Mouse (Mus musculus) neural tube, embryonic 13.5 days (tissue): Measurements from ENCODE around the gene Abcc12. TPM values are rescaled to one million over a fixed set of nuclear protein-coding genes. Genes with fewer than 3 reads are reported as not detected.

Experiments
- ATAC-seq: fragments of 200-750 bp; cut with Nextera tagmentation; 2 replicates; pipeline ENCODE4 v1.8.0; 2017; ENCODE audit warnings: low read depth, mild to moderate bottlenecking, moderate TSS enrichment, moderate library complexity
- H3K27ac ChIP-seq: fragments of 300-500 bp; sonication (generic); replicated peaks from 2 replicates; pipeline ENCODE4 v1.5.1; 2015; ENCODE audit warnings: moderate library complexity, mild to moderate bottlenecking, inconsistent platforms
- H3K27me3 ChIP-seq: fragments of 300-500 bp; sonication (generic); 2 replicates; pipeline ENCODE4 v1.6.1; 2015; ENCODE audit warnings: mild to moderate bottlenecking, inconsistent platforms
- H3K36me3 ChIP-seq: fragments of 300-500 bp; sonication (generic); 2 replicates; pipeline ENCODE4 v1.6.1; 2015; ENCODE audit warnings: mild to moderate bottlenecking, inconsistent platforms
- H3K4me1 ChIP-seq: fragments of 300-500 bp; sonication (generic); replicated peaks from 2 replicates; pipeline ENCODE4 v1.6.1; 2015; ENCODE audit warnings: inconsistent platforms
- H3K4me2 ChIP-seq: fragments of 300-500 bp; sonication (generic); 2 replicates; pipeline ENCODE4 v1.6.1; 2015; ENCODE audit warnings: inconsistent platforms, mild to moderate bottlenecking, moderate library complexity
- H3K4me3 ChIP-seq: fragments of 300-500 bp; sonication (generic); 2 replicates; pipeline ENCODE4 v1.5.1; 2015; ENCODE audit warnings: mild to moderate bottlenecking, inconsistent platforms
- H3K9ac ChIP-seq: fragments of 300-500 bp; sonication (generic); 2 replicates; pipeline ENCODE4 v1.6.1; 2015; ENCODE audit warnings: moderate library complexity, mild to moderate bottlenecking, inconsistent platforms
- H3K9me3 ChIP-seq: fragments of 300-500 bp; sonication (generic); 2 replicates; pipeline ENCODE4 v1.6.1; 2016; ENCODE audit warnings: inconsistent platforms
- WGBS: fragments of 180-500 bp; shearing (Covaris S2); methylation state at CpG from one replicate; pipeline ENCODE4 v1.1.7; 2015; 5-methylcytosine and 5-hydroxymethylcytosine counted together
- polyA plus RNA-seq: library from polyadenylated mRNA; unstranded; fragments of >200 nt; fragmentation: Nextera tagmentation; extraction: Ambion mirVana; gene quantifications from 2 replicates; pipeline ENCODE4 v1.2.1, GENCODE M21; 2015

Gene Abcc12
- polyA plus RNA-seq, 1 experiment from 2014 or later: 0.11 TPM

- Histone ChIP-seq H3K4me2 (no peak overlapping the region), H3K27me3 (no peaks in the 10 kb centered on the region), H3K9me3 (no peaks in the 10 kb centered on the region), H3K4me3 (no peak overlapping the region), H3K27ac (no peak overlapping the region), H3K9ac (no peak overlapping the region), H3K4me1 (no peaks in the 10 kb centered on the region), H3K36me3 (no peaks in the 10 kb centered on the region)
- WGBS: 91% methylated on average over 9 of the region's 9 CpGs
- ATAC-seq: no peak
These were observed 16.8 kb downstream of the Abcc12 start for GRCm38 (mm10) chr8:86563674-86564073.

- H3K9ac ChIP-seq: no peak overlapping the region
- no peaks in the 10 kb centered on the region for H3K27me3 ChIP-seq
- H3K27ac ChIP-seq: no peak overlapping the region
- no peaks in the 10 kb centered on the region for H3K9me3 ChIP-seq
- H3K4me2 ChIP-seq: no peak overlapping the region
- H3K4me1 ChIP-seq: no peaks in the 10 kb centered on the region
- 50% methylated on average over 1 of the region's 1 CpGs for WGBS
- no peak for ATAC-seq
- H3K36me3 ChIP-seq: no peaks in the 10 kb centered on the region
- no peak overlapping the region for H3K4me3 ChIP-seq
These were observed 18.7 kb downstream of the Abcc12 start for GRCm38 (mm10) chr8:86561737-86562136.

GRCm38 (mm10) chr8:86560688-86561065 lies 19.8 kb downstream of the Abcc12 start:
- WGBS: 92% methylated on average over 10 of the region's 10 CpGs
- no peak for ATAC-seq
- no peak overlapping the region for H3K4me2 ChIP-seq

GRCm38 (mm10) chr8:86559947-86560687 lies 20.4 kb downstream of the Abcc12 start:
- no peaks in the 10 kb centered on the region for H3K4me1 ChIP-seq
- no peak overlapping the region for H3K4me2 ChIP-seq
- no peak overlapping the region for H3K27ac ChIP-seq
- H3K9ac ChIP-seq: no peak overlapping the region
- no peaks in the 10 kb centered on the region for H3K9me3 ChIP-seq
- no peaks in the 10 kb centered on the region for H3K36me3 ChIP-seq
- no peak overlapping the region for H3K4me3 ChIP-seq
- WGBS: 68% methylated on average over 15 of the region's 15 CpGs
- no peaks in the 10 kb centered on the region for H3K27me3 ChIP-seq
- no peak for ATAC-seq

More at GRCm38 (mm10) chr8:86560688-86561065, 19.8 kb downstream of the Abcc12 start:
- Histone ChIP-seq H3K9me3 (no peaks in the 10 kb centered on the region), H3K36me3 (no peaks in the 10 kb centered on the region), H3K27me3 (no peaks in the 10 kb centered on the region), H3K27ac (no peak overlapping the region), H3K9ac (no peak overlapping the region), H3K4me1 (no peaks in the 10 kb centered on the region), H3K4me3 (no peak overlapping the region)

- Histone ChIP-seq H3K9ac (no peak overlapping the region), H3K4me3 (no peak overlapping the region), H3K4me1 (no peaks in the 10 kb centered on the region), H3K9me3 (no peaks in the 10 kb centered on the region), H3K27ac (no peak overlapping the region), H3K27me3 (no peaks in the 10 kb centered on the region), H3K36me3 (no peaks in the 10 kb centered on the region), H3K4me2 (no peak overlapping the region)
- WGBS: 80% methylated on average over 15 of the region's 15 CpGs
- no peak for ATAC-seq
These were observed 23.1 kb downstream of the Abcc12 start for GRCm38 (mm10) chr8:86557186-86558045.

GRCm38 (mm10) chr8:86555564-86555963 lies 24.9 kb downstream of the Abcc12 start:
- H3K4me1 ChIP-seq: no peaks in the 10 kb centered on the region
- H3K27me3 ChIP-seq: no peaks in the 10 kb centered on the region
- H3K9me3 ChIP-seq: no peaks in the 10 kb centered on the region
- H3K4me2 ChIP-seq: no peak overlapping the region
- no peaks in the 10 kb centered on the region for H3K36me3 ChIP-seq
- WGBS: 75% methylated on average over 2 of the region's 2 CpGs
- H3K27ac ChIP-seq: no peak overlapping the region
- H3K4me3 ChIP-seq: no peak overlapping the region
- no peak overlapping the region for H3K9ac ChIP-seq
- no peak for ATAC-seq

- no peak overlapping the region for H3K9ac ChIP-seq
- H3K4me1 ChIP-seq: no peaks in the 10 kb centered on the region
- H3K27me3 ChIP-seq: no peaks in the 10 kb centered on the region
- H3K36me3 ChIP-seq: no peaks in the 10 kb centered on the region
- no peak overlapping the region for H3K4me3 ChIP-seq
- no peak overlapping the region for H3K4me2 ChIP-seq
- ATAC-seq: no peak
- H3K27ac ChIP-seq: no peak overlapping the region
- 77% methylated on average over 12 of the region's 12 CpGs for WGBS
- H3K9me3 ChIP-seq: no peaks in the 10 kb centered on the region
These were observed 26.1 kb downstream of the Abcc12 start for GRCm38 (mm10) chr8:86554220-86554891.

- no peak overlapping the region for H3K9ac ChIP-seq
- H3K36me3 ChIP-seq: no peaks in the 10 kb centered on the region
- WGBS: 77% methylated on average over 10 of the region's 10 CpGs
- H3K9me3 ChIP-seq: no peaks in the 10 kb centered on the region
- H3K4me2 ChIP-seq: no peak overlapping the region
- H3K4me3 ChIP-seq: no peak overlapping the region
- no peaks in the 10 kb centered on the region for H3K4me1 ChIP-seq
- H3K27ac ChIP-seq: no peak overlapping the region
- no peaks in the 10 kb centered on the region for H3K27me3 ChIP-seq
- no peak for ATAC-seq
These were observed 30.0 kb downstream of the Abcc12 start for GRCm38 (mm10) chr8:86550516-86550915.

- Histone ChIP-seq H3K27ac (no peak overlapping the region), H3K4me2 (no peak overlapping the region), H3K9ac (no peak overlapping the region), H3K27me3 (no peaks in the 10 kb centered on the region), H3K4me1 (no peaks in the 10 kb centered on the region), H3K4me3 (no peak overlapping the region), H3K9me3 (no peaks in the 10 kb centered on the region), H3K36me3 (no peaks in the 10 kb centered on the region)
- WGBS: 100% methylated on average over 1 of the region's 1 CpGs
- ATAC-seq: no peak
These were observed 34.5 kb downstream of the Abcc12 start for GRCm38 (mm10) chr8:86546001-86546400.

GRCm38 (mm10) chr8:86540906-86541305 lies 39.6 kb downstream of the Abcc12 start:
- no peak overlapping the region for H3K4me3 ChIP-seq
- no peak overlapping the region for H3K9ac ChIP-seq
- H3K27me3 ChIP-seq: no peaks in the 10 kb centered on the region
- ATAC-seq: no peak
- peaks cover 5% of the 10 kb centered on the region for H3K4me1 ChIP-seq
- WGBS: 88% methylated on average over 6 of the region's 6 CpGs
- H3K27ac ChIP-seq: no peak overlapping the region
- H3K9me3 ChIP-seq: no peaks in the 10 kb centered on the region
- H3K4me2 ChIP-seq: no peak overlapping the region
- no peaks in the 10 kb centered on the region for H3K36me3 ChIP-seq

GRCm38 (mm10) chr8:86540376-86540775 lies 40.1 kb downstream of the Abcc12 start:
- no peak for ATAC-seq
- 97% methylated on average over 2 of the region's 2 CpGs for whole genome bisulfite sequencing
- Histone ChIP-seq H3K4me1 (peaks cover 7% of the 10 kb centered on the region), H3K9me3 (no peaks in the 10 kb centered on the region), H3K27ac (no peak overlapping the region), H3K36me3 (no peaks in the 10 kb centered on the region), H3K27me3 (no peaks in the 10 kb centered on the region), H3K4me2 (no peak overlapping the region), H3K4me3 (no peak overlapping the region), H3K9ac (no peak overlapping the region)

- H3K27me3 ChIP-seq: peaks cover 5% of the 10 kb centered on the region; the same call in 1 of the 2 replicates
- no peak overlapping the region for H3K4me2 ChIP-seq
- H3K4me1 ChIP-seq: peaks cover 7% of the 10 kb centered on the region
- H3K4me3 ChIP-seq: no peak overlapping the region
- H3K27ac ChIP-seq: no peak overlapping the region
- no peak overlapping the region for H3K9ac ChIP-seq
- H3K9me3 ChIP-seq: no peaks in the 10 kb centered on the region
- WGBS: 77% methylated on average over 3 of the region's 3 CpGs
- peak; percentile 62; the same call in 1 of the 2 replicates for ATAC-seq
- no peaks in the 10 kb centered on the region for H3K36me3 ChIP-seq
These were observed 43.9 kb downstream of the Abcc12 start for GRCm38 (mm10) chr8:86536663-86536987.
